Mouse (Mus musculus) embryonic facial prominence, embryonic 14.5 days (tissue): ENCODE measurements around the gene Vasn. TPM values are rescaled to one million over a fixed set of nuclear protein-coding genes. Genes with fewer than 3 reads are reported as not detected.
A peak's percentile ranks its signal among the peaks of the same experiment; 100 is the strongest.

Experiments used
- ATAC-seq: fragments of 200-750 bp; cut with Nextera tagmentation; 2 replicates; pipeline ENCODE4 v1.8.0; 2017; ENCODE audit warnings: low read depth, moderate number of reproducible peaks, moderate TSS enrichment
- DNase-seq: peaks from one replicate; pipeline ENCODE4 v3.0.0-alpha.2; 2015; ENCODE audit warnings: low spot score
- H3K27ac ChIP-seq: fragments of 300-500 bp; sonication (generic); replicated peaks from 2 replicates; pipeline ENCODE4 v1.5.1; 2014; ENCODE audit warnings: low read depth, mild to moderate bottlenecking, low read length, moderate library complexity
- H3K27me3 ChIP-seq: fragments of 300-500 bp; sonication (generic); replicated peaks from 2 replicates; pipeline ENCODE4 v1.6.1; 2014; ENCODE audit warnings: low read length; ENCODE audit not compliant: control insufficient read depth, insufficient read depth
- H3K36me3 ChIP-seq: fragments of 300-500 bp; sonication (generic); 2 replicates; pipeline ENCODE4 v1.6.1; 2014; ENCODE audit warnings: low read length, mixed read lengths; ENCODE audit not compliant: control insufficient read depth, insufficient read depth
- H3K4me1 ChIP-seq: fragments of 300-500 bp; sonication (generic); 2 replicates; pipeline ENCODE4 v1.6.1; 2014; ENCODE audit warnings: antibody characterized with exemption, low read length; ENCODE audit not compliant: control insufficient read depth, insufficient read depth
- H3K4me2 ChIP-seq: fragments of 300-500 bp; sonication (generic); 2 replicates; pipeline ENCODE4 v1.6.1; 2014; ENCODE audit warnings: low read depth, mild to moderate bottlenecking, low read length, moderate library complexity, mixed read lengths
- H3K4me3 ChIP-seq: fragments of 300-500 bp; sonication (generic); 2 replicates; pipeline ENCODE4 v1.5.1; 2014; ENCODE audit warnings: low read depth, mild to moderate bottlenecking, low read length
- H3K9ac ChIP-seq: fragments of 300-500 bp; sonication (generic); 2 replicates; pipeline ENCODE4 v1.6.1; 2014; ENCODE audit warnings: low read depth, mild to moderate bottlenecking, low read length, moderate library complexity, mixed read lengths
- H3K9me3 ChIP-seq: fragments of 300-500 bp; sonication (generic); 2 replicates; pipeline ENCODE4 v1.6.1; 2016; ENCODE audit warnings: low read length; ENCODE audit not compliant: control insufficient read depth
- WGBS: fragments of 180-500 bp; shearing (Covaris S2); extraction: QIAGEN DNeasy Blood & Tissue Kit; methylation state at CpG from one replicate; pipeline ENCODE4 v1.1.7; 2014; 5-methylcytosine and 5-hydroxymethylcytosine counted together
- polyA plus RNA-seq: library from polyadenylated mRNA; unstranded; fragments of >200 nt; fragmentation: Nextera tagmentation; extraction: Ambion mirVana; gene quantifications from 2 replicates; pipeline ENCODE4 v1.2.1, GENCODE M21; 2014

Vasn gene
- polyA plus RNA-seq, 1 experiment from 2014 or later = 32.4 TPM

GRCm38 (mm10) chr16:4650161-4650560 is 10.4 kb downstream of the Vasn start:
- ATAC-seq = no peak
- no peak overlapping the region for H3K9ac ChIP-seq
- H3K27ac ChIP-seq = peak overlapping the region; percentile 87

GRCm38 (mm10) chr16:4651081-4651480 is 11.3 kb downstream of the Vasn start:
- DNase-seq = no peak
- H3K4me2 ChIP-seq = no peak overlapping the region
- H3K36me3 ChIP-seq = peaks cover 42% of the 10 kb centered on the region
- no peak for ATAC-seq
- WGBS = 64% methylated on average over 1 of the region's 1 CpGs
- peak overlapping the region; percentile 87 for H3K27ac ChIP-seq
- no peak overlapping the region for H3K4me3 ChIP-seq
- peaks cover 65% of the 10 kb centered on the region for H3K4me1 ChIP-seq
- H3K9ac ChIP-seq = no peak overlapping the region
- no peaks in the 10 kb centered on the region for H3K9me3 ChIP-seq
- no peaks in the 10 kb centered on the region for H3K27me3 ChIP-seq

More at GRCm38 (mm10) chr16:4650161-4650560, 10.4 kb downstream of the Vasn start:
- no peak for DNase-seq
- Histone ChIP-seq H3K36me3 (peaks cover 44% of the 10 kb centered on the region), H3K4me1 (peaks cover 56% of the 10 kb centered on the region), H3K27me3 (no peaks in the 10 kb centered on the region), H3K9me3 (no peaks in the 10 kb centered on the region), H3K4me3 (no peak overlapping the region), H3K4me2 (no peak overlapping the region)
- 89% methylated on average over 3 of the region's 3 CpGs for WGBS

- peaks cover 65% of the 10 kb centered on the region for H3K4me1 ChIP-seq
- no peak overlapping the region for H3K9ac ChIP-seq
- WGBS = 29% methylated on average over 7 of the region's 7 CpGs
These were observed 11.9 kb downstream of the Vasn start for GRCm38 (mm10) chr16:4651624-4652023.

GRCm38 (mm10) chr16:4652707-4653416 is 13.1 kb downstream of the Vasn start:
- DNase-seq = peak; percentile 44
- no peaks in the 10 kb centered on the region for H3K9me3 ChIP-seq
- WGBS = 48% methylated on average over 4 of the region's 4 CpGs
- no peak overlapping the region for H3K9ac ChIP-seq
- peaks cover 42% of the 10 kb centered on the region for H3K36me3 ChIP-seq
- no peak overlapping the region for H3K4me2 ChIP-seq
- no peak for ATAC-seq
- H3K4me3 ChIP-seq = no peak overlapping the region
- no peaks in the 10 kb centered on the region for H3K27me3 ChIP-seq
- peaks cover 58% of the 10 kb centered on the region for H3K4me1 ChIP-seq
- peak overlapping the region; percentile 87 for H3K27ac ChIP-seq

More at GRCm38 (mm10) chr16:4651624-4652023, 11.9 kb downstream of the Vasn start:
- peak; percentile 93 for DNase-seq
- no peak overlapping the region for H3K4me3 ChIP-seq
- 0 out of 2 replicates have a peak overlapping the region, but pooled peaks have one; percentile 13 for H3K4me2 ChIP-seq
- H3K27me3 ChIP-seq = no peaks in the 10 kb centered on the region
- H3K27ac ChIP-seq = peak overlapping the region; percentile 87
- H3K9me3 ChIP-seq = no peaks in the 10 kb centered on the region
- peak; percentile 80 for ATAC-seq
- H3K36me3 ChIP-seq = peaks cover 42% of the 10 kb centered on the region

GRCm38 (mm10) chr16:4654706-4655105 is 15.0 kb downstream of the Vasn start:
- no peak overlapping the region for H3K4me3 ChIP-seq
- H3K27me3 ChIP-seq = no peaks in the 10 kb centered on the region
- DNase-seq = no peak
- H3K27ac ChIP-seq = no peak overlapping the region
- no peak overlapping the region for H3K9ac ChIP-seq
- H3K36me3 ChIP-seq = peaks cover 24% of the 10 kb centered on the region
- no peaks in the 10 kb centered on the region for H3K9me3 ChIP-seq
- H3K4me1 ChIP-seq = peaks cover 67% of the 10 kb centered on the region
- no peak for ATAC-seq
- no peak overlapping the region for H3K4me2 ChIP-seq
- WGBS = 69% methylated on average over 10 of the region's 10 CpGs

GRCm38 (mm10) chr16:4655251-4655734 is 15.6 kb downstream of the Vasn start:
- Histone ChIP-seq H3K27ac (peak overlapping the region; percentile 94; the same call in 1 of the 2 replicates), H3K4me1 (peaks cover 65% of the 10 kb centered on the region), H3K36me3 (peaks cover 18% of the 10 kb centered on the region), H3K9me3 (no peaks in the 10 kb centered on the region), H3K27me3 (no peaks in the 10 kb centered on the region), H3K4me2 (no peak overlapping the region), H3K4me3 (no peak overlapping the region), H3K9ac (no peak overlapping the region)
- no peak for DNase-seq
- ATAC-seq = no peak
- 65% methylated on average over 4 of the region's 4 CpGs for WGBS

- peaks cover 60% of the 10 kb centered on the region for H3K4me1 ChIP-seq
These were observed 16.2 kb downstream of the Vasn start for GRCm38 (mm10) chr16:4655764-4656570.

GRCm38 (mm10) chr16:4656571-4657081 is 16.9 kb downstream of the Vasn start:
- Histone ChIP-seq H3K4me1 (peaks cover 54% of the 10 kb centered on the region), H3K4me2 (no peak overlapping the region), H3K9ac (no peak overlapping the region), H3K27me3 (no peaks in the 10 kb centered on the region), H3K4me3 (no peak overlapping the region), H3K36me3 (peaks cover 18% of the 10 kb centered on the region; the same call in 1 of the 2 replicates), H3K9me3 (no peaks in the 10 kb centered on the region), H3K27ac (peak overlapping the region; percentile 94)
- no peak for DNase-seq
- no peak for ATAC-seq
- 70% methylated on average over 9 of the region's 9 CpGs for WGBS

More at GRCm38 (mm10) chr16:4655764-4656570, 16.2 kb downstream of the Vasn start:
- Histone ChIP-seq H3K27ac (peak overlapping the region; percentile 94), H3K4me2 (no peak overlapping the region), H3K36me3 (peaks cover 13% of the 10 kb centered on the region; the same call in 1 of the 2 replicates), H3K4me3 (no peak overlapping the region), H3K9ac (0 out of 2 replicates have a peak overlapping the region, but pooled peaks have one; percentile 21), H3K9me3 (no peaks in the 10 kb centered on the region), H3K27me3 (no peaks in the 10 kb centered on the region)
- 28% methylated on average over 11 of the region's 11 CpGs for WGBS
- peak; percentile 13; the same call in 1 of the 2 replicates for ATAC-seq
- peak; percentile 72 for DNase-seq
